Mouse (Mus musculus): Measurements from ENCODE around the gene Shank2.

DNA sequence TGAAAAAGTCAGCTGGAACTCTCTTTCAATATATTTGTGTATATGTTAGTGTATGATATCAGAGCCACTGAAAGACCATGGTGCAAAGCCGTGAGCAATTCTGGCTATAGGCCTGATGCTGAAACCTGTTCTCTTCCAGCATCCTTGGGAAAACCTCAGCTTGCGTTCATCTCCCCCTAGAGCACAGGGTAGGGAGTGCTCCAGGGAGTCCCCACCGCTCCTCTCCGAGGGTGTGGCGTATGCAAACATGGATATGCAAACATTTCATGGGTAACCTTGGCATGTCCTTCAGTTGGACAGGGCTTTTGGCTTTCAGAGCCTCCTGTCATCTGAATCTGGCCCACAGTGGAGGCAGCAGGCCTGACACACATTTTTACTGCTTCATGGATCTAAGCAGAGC is 412.9 kb downstream of the Shank2 start:
- TF ChIP-seq EP300 (IDR thresholded peaks at IDR 0.05; ENCODE audit: low read length): no peak
- no peak for TF ChIP-seq CTCF (conservative IDR thresholded peaks at IDR 0.05 in 1 of 2, IDR thresholded peaks at IDR 0.05 in 1 of 2; ENCODE audit: low read depth in 2 of 2, low read length in 2 of 2)
